Mouse (Mus musculus): ENCODE measurements around the gene Vcan. TPM values are rescaled to one million over a fixed set of nuclear protein-coding genes. Genes with fewer than 3 reads are reported as not detected.

Vcan gene
- 1.4 and 1.8 TPM in 2 replicates for polyA plus RNA-seq (2012; rRNA removed)

GRCm38 (mm10) chr13:89741766-89742685, at the start of gene Vcan:
Vcan (minus strand) TSS chr13:89742509.

Other genes starting within 250 kb of the Vcan start
- gene Hapln1, start 202.7 kb downstream of the Vcan start, polyA plus RNA-seq (2012; rRNA removed): 0.34 and 0.73 TPM in 2 replicates